Mouse (Mus musculus) spleen, adult 12 weeks (tissue): ENCODE data around the gene Adam6b.
A peak's percentile ranks its signal among the peaks of the same experiment; 100 is the strongest.
"Not testable (repeated sequence)": the region's sequence is repeated elsewhere in the genome, so short reads cannot be mapped to it uniquely, and the experiment has no call there.

Experiments used
- DNase-seq: peaks from one replicate; pipeline ENCODE4 v3.0.0; 2022; ENCODE audit warnings: low spot score

Gene Adam6b

GRCm38 (mm10) chr12:113489211-113489610 lies at the start of gene Adam6b:
Gene Adam6b, plus strand, starts transcription at chr12:113489511.
- not testable (repeated sequence) for DNase-seq

GRCm38 (mm10) chr12:113446061-113446460 lies 43.2 kb upstream of the Adam6b start:
- no peak for DNase-seq

GRCm38 (mm10) chr12:113476164-113476563 lies 13.1 kb upstream of the Adam6b start:
- DNase-seq: no peak

GRCm38 (mm10) chr12:113482147-113482546 lies 7.2 kb upstream of the Adam6b start:
- no peak for DNase-seq

GRCm38 (mm10) chr12:113482661-113483389 lies 6.5 kb upstream of the Adam6b start:
- no peak for DNase-seq

GRCm38 (mm10) chr12:113483492-113484162 lies 5.7 kb upstream of the Adam6b start:
- no peak for DNase-seq

- DNase-seq: no peak
These were observed 4.3 kb upstream of the Adam6b start for GRCm38 (mm10) chr12:113484971-113485485.

GRCm38 (mm10) chr12:113487693-113488092 lies 1.6 kb upstream of the Adam6b start:
- DNase-seq: peak; percentile 21

GRCm38 (mm10) chr12:113525901-113526300 lies 36.6 kb downstream of the Adam6b start:
- DNase-seq: no peak
